Mouse (Mus musculus): Measurements from ENCODE around the gene Spata21. TPM values are rescaled to one million over a fixed set of nuclear protein-coding genes. Genes with fewer than 3 reads are reported as not detected.

Spata21 gene
- polyA plus RNA-seq, 1 experiment from 2014 or later: not detected

DNA sequence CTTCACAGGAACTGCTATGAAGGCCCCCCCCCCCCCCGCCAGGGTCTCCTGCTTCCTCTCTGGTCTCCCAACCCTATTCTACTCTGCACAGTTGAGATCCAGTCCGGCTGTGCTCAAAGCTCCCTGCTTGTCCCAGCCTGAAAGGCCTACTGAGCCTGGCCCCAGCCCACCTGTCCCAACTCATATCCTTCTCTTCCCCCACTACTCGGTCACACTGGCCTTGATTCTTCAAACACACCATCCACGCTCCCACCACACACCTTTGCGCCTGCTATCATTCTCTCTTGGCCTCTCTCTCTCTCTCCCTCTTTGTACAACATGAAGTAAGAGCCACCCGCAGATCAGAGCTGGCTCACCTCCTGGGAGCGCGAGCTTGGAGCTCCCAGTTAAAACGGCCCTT, 29.3 kb upstream of the Spata21 start:
- Histone ChIP-seq H3K4me1 (replicated peaks; ENCODE audit: control insufficient read depth, insufficient read depth, low read length) (peaks cover 2% of the 10 kb centered on the region), H3K27ac (ENCODE audit: low read depth, low read length) (no peak overlapping the region), H3K36me3 (ENCODE audit: control insufficient read depth, insufficient read depth, low read length) (no peaks in the 10 kb centered on the region), H3K4me3 (ENCODE audit: low read depth, low read length) (no peak overlapping the region), H3K9ac (ENCODE audit: low read depth, low read length) (no peak overlapping the region), H3K4me2 (no peak overlapping the region), H3K27me3 (replicated peaks; ENCODE audit: control insufficient read depth, insufficient read depth, low read length) (no peaks in the 10 kb centered on the region), H3K9me3 (ENCODE audit: control insufficient read depth, low read length) (no peaks in the 10 kb centered on the region)
- ATAC-seq (replicated peaks; ENCODE audit: low FRiP score) (no peak), DNase-seq (ENCODE audit: low spot score) (no peak)
- WGBS: 82% methylated on average over 9 of the region's 9 CpGs

DNA sequence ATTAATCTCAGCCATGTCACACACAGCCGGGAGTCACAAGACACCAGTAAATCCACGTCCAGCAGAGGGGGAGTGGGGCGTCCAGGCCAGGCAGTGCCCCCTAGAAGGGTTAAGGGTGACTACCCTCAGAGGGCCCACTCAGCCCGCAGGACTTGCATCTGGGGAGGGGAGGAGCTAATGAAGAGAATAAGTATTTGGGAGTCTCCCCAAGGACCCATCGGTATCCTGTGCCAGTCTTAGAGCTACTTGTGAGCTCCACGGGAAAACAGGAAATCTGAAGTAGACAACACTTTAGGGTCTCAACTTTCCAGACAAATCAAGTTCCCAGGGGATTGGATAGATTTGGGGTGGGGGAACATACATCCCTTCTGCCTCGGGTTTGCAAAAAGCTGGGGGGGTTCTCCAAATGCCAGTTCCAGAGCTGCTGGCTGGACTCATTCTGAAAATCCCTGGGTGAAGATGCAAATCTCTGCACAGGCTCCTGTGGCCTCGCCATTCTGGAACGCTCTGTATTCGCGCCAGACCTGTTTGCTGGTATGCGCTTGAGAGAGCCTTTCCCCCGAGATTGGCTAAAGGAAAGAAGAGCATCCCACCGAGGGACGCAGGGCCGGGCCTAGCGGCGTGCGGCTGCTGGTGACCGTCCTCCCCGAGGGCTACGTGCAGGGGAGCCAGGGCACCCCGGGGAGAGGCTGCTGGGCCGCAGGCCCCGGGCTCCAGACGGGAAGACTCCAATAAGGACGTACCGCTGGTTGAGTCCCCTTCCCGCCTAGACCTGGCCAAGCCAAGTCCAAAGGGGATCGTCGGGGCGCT, 28.3 kb upstream of the Spata21 start:
- peak; percentile 49 for ATAC-seq (replicated peaks; ENCODE audit: low FRiP score)

DNA sequence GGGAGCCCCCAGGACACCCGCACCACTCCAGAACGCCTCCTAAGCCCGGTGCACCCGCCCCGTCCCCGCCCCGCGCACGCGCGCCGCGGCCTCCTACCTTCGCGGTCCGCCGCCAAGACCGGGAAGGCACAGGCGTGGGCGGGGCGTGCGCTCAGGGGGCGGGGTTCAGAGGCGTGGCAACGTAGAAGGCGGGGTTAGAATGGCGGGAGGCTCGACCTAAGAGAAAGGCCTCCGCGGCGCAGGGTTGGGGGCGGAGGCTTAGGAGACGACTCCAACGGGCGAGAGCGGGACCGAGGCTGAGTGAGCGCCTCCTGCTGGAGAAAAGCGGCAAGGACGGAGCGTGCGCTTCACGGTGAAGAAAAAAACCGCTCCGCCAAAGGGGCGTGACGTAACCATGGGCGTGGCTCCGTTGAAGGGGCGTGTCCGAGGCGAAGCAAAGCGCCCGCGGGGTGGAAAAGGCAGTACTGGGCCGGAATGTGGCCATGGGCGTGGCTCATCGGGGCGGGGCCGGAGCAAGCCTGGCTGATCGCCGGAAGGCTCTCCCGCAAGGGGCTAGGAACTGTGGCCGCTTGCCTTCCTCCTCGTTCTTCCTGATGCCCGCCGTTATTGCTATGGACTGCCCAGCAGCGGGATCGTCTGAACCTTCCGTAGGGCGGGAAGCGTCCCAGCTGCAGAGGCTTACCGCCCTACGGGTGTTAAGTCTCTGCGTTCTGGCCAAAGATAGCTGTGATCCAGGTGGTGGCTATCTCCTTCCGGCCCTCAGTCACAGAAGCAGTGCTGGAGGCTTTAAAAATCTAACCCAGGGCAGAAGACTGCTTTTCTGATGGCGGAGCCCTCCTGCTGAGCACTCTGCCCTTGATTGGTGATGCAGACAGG, 27.5 kb upstream of the Spata21 start, which contains the start of gene Crocc:
TSS of gene Crocc (minus strand) at position 125 of the 876 bp plus-strand sequence.
- H3K27ac ChIP-seq (ENCODE audit: low read depth, low read length): peak within 1 kb of the TSS; percentile 70
- ATAC-seq (replicated peaks; ENCODE audit: low FRiP score) (peak; percentile 93), DNase-seq (ENCODE audit: low spot score) (peak; percentile 100)
- H3K9ac ChIP-seq (ENCODE audit: low read depth, low read length): peak within 1 kb of the TSS; percentile 58
- peak within 1 kb of the TSS; percentile 85 for H3K4me2 ChIP-seq
- H3K4me1 ChIP-seq (replicated peaks; ENCODE audit: control insufficient read depth, insufficient read depth, low read length): no peaks in the 10 kb centered on the region; the same call in none of the 2 replicates
- peak within 1 kb of the TSS; percentile 72 for H3K4me3 ChIP-seq (ENCODE audit: low read depth, low read length)
- H3K36me3 ChIP-seq (ENCODE audit: control insufficient read depth, insufficient read depth, low read length): peaks cover 3% of the 10 kb centered on the region; the same call in 1 of the 2 replicates
- WGBS: under 1% methylated on average over 75 of the region's 77 CpGs
- H3K27me3 ChIP-seq (replicated peaks; ENCODE audit: control insufficient read depth, insufficient read depth, low read length): no peaks in the 10 kb centered on the region
- no peaks in the 10 kb centered on the region for H3K9me3 ChIP-seq (ENCODE audit: control insufficient read depth, low read length)

More for the DNA sequence above, 28.3 kb upstream of the Spata21 start:
- H3K36me3 ChIP-seq (ENCODE audit: control insufficient read depth, insufficient read depth, low read length): no peaks in the 10 kb centered on the region
- H3K4me3 ChIP-seq (ENCODE audit: low read depth, low read length): peak overlapping the region; percentile 72
- WGBS: 5% methylated on average over 32 of the region's 32 CpGs
- peak overlapping the region; percentile 85 for H3K4me2 ChIP-seq
- peak overlapping the region; percentile 70 for H3K27ac ChIP-seq (ENCODE audit: low read depth, low read length)
- H3K9ac ChIP-seq (ENCODE audit: low read depth, low read length): peak overlapping the region; percentile 58
- H3K9me3 ChIP-seq (ENCODE audit: control insufficient read depth, low read length): no peaks in the 10 kb centered on the region
- no peaks in the 10 kb centered on the region; the same call in none of the 2 replicates for H3K4me1 ChIP-seq (replicated peaks; ENCODE audit: control insufficient read depth, insufficient read depth, low read length)
- no peak for DNase-seq (ENCODE audit: low spot score)
- no peaks in the 10 kb centered on the region for H3K27me3 ChIP-seq (replicated peaks; ENCODE audit: control insufficient read depth, insufficient read depth, low read length)

DNA sequence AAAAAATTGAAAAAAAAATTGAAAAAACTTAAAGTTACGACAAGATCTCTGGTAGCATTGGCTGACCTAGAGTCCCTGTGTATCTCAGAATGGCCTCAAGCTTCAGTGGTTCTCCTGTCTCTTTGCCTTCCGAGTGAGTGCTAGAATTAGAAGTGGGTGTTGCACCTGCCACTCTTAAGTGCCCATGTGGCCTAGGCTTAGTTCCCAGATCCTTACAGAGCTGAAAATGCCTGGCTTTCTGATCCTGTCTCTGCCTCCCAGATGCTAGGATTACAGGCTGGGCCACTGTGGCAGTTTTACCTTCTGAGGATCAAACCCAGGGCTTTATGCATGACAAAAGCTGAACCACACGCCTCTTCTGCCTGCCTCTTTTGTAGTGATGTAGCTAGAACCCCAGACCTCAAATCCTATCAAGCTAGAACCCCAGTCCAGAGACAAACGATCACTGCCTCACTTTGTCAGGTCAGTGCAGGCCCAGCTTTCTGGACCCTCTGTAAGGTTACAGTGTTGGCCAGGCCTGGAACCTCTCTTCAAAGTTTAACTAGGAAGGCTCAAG, 24.0 kb upstream of the Spata21 start:
- no peak overlapping the region for H3K9ac ChIP-seq (ENCODE audit: low read depth, low read length)
- H3K27ac ChIP-seq (ENCODE audit: low read depth, low read length): no peak overlapping the region
- H3K36me3 ChIP-seq (ENCODE audit: control insufficient read depth, insufficient read depth, low read length): peaks cover 37% of the 10 kb centered on the region
- no peaks in the 10 kb centered on the region for H3K9me3 ChIP-seq (ENCODE audit: control insufficient read depth, low read length)
- WGBS: 87% methylated on average over 4 of the region's 4 CpGs
- H3K4me2 ChIP-seq: no peak overlapping the region
- ATAC-seq (replicated peaks; ENCODE audit: low FRiP score) (no peak), DNase-seq (ENCODE audit: low spot score) (no peak)
- no peak overlapping the region for H3K4me3 ChIP-seq (ENCODE audit: low read depth, low read length)
- H3K27me3 ChIP-seq (replicated peaks; ENCODE audit: control insufficient read depth, insufficient read depth, low read length): no peaks in the 10 kb centered on the region
- H3K4me1 ChIP-seq (replicated peaks; ENCODE audit: control insufficient read depth, insufficient read depth, low read length): peaks cover 15% of the 10 kb centered on the region

DNA sequence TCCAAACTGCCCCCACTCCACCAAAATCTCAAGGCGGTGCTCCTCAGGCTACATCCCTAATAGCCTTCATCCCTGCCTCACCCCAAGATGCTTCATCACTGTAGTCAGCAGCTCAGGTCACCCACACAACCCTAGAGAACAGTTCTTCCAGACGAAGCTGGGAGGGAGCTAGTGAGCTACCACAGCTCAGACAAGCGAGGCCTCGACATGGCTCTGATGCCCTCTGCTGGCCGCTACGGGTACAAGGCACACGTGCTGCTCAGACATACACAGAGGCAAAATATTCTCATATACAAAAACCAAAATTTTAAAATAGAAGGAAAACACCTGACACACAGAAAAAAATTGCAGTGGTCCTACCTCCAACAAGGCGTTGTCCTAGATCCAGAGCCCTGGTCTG, 23.0 kb upstream of the Spata21 start:
- DNase-seq (ENCODE audit: low spot score) (peak; percentile 74), ATAC-seq (replicated peaks; ENCODE audit: low FRiP score) (peak; percentile 35; the same call in 1 of the 2 replicates)
- Histone ChIP-seq H3K36me3 (ENCODE audit: control insufficient read depth, insufficient read depth, low read length) (peaks cover 46% of the 10 kb centered on the region), H3K9me3 (ENCODE audit: control insufficient read depth, low read length) (no peaks in the 10 kb centered on the region), H3K27me3 (replicated peaks; ENCODE audit: control insufficient read depth, insufficient read depth, low read length) (no peaks in the 10 kb centered on the region), H3K4me1 (replicated peaks; ENCODE audit: control insufficient read depth, insufficient read depth, low read length) (peaks cover 23% of the 10 kb centered on the region), H3K9ac (ENCODE audit: low read depth, low read length) (no peak overlapping the region), H3K4me2 (no peak overlapping the region), H3K4me3 (ENCODE audit: low read depth, low read length) (no peak overlapping the region), H3K27ac (ENCODE audit: low read depth, low read length) (no peak overlapping the region)
- 7% methylated on average over 8 of the region's 8 CpGs for WGBS

DNA sequence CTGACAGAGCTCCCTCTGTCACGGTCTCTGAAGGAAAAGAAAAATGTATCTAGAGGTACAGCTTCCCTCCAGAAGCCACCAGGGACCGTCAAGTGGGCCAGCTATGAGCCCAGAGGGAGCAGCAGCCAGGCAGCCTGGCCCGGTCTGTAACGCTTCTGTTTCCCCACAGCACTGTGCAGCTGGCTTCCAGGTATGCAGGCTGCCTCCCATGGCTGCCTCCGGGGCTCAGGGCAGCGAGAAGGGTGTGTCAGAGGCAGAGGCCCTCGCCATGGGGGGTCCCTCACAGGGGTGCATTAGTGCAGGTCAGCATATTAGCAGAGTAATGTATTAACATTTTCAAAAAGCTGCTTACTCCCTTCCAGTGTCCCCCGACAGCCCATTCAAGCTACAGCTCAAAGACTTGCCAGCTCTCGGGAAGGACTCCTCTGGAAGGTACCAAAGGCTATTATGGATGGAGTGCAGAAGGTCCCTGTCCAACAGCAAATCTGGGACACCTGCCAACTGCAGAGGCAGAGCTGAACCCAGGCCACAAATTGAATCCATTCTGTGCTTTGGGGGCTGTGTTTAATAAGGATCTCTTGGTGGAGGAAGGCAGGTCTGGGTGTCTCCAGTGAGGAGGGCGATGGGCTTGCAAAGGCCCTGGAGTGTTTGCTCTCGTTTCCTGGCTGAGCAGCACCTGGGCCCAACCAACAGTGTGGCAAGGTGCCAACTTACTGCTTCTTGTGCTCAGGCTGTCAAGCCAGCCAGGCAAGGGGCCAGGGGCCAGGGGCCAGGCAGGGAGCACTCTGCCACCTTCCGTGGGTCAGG, 21.2 kb upstream of the Spata21 start:
- Histone ChIP-seq H3K4me3 (ENCODE audit: low read depth, low read length) (no peak overlapping the region), H3K9ac (ENCODE audit: low read depth, low read length) (no peak overlapping the region), H3K27me3 (replicated peaks; ENCODE audit: control insufficient read depth, insufficient read depth, low read length) (no peaks in the 10 kb centered on the region), H3K27ac (ENCODE audit: low read depth, low read length) (peak overlapping the region; percentile 19; the same call in 1 of the 2 replicates), H3K36me3 (ENCODE audit: control insufficient read depth, insufficient read depth, low read length) (peaks cover 56% of the 10 kb centered on the region), H3K9me3 (ENCODE audit: control insufficient read depth, low read length) (no peaks in the 10 kb centered on the region), H3K4me2 (no peak overlapping the region), H3K4me1 (replicated peaks; ENCODE audit: control insufficient read depth, insufficient read depth, low read length) (peaks cover 24% of the 10 kb centered on the region)
- no peak for ATAC-seq (replicated peaks; ENCODE audit: low FRiP score)
- no peak for DNase-seq (ENCODE audit: low spot score)
- WGBS: 90% methylated on average over 12 of the region's 12 CpGs

DNA sequence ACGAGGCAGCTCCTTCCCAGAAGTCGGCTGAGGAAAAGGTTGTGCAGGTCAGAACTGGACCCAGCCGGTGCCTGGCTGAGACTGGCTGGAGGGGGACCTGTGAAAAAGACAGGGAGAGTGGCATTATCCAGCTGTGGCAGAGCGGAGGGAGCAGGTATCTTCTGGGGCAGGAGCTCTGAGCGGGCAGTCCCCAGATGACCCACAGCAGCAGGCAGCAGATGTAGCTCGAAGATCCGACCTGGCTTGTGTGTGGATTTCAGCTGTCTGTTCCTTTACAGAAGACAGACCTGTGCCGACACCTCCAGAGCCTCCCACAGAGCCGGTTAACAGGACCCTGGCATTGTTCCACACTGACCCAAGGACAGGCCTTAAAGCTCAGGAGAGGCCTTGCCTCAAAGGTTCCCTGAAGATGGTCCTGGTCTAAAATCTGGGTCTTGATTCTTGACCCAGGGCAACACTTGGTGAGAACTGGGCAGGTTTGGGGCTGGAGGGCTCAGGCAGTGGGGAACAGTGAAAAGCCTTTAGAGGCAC, 20.6 kb upstream of the Spata21 start:
- no peaks in the 10 kb centered on the region for H3K27me3 ChIP-seq (replicated peaks; ENCODE audit: control insufficient read depth, insufficient read depth, low read length)
- no peak overlapping the region; the same call in 1 of the 2 replicates for H3K27ac ChIP-seq (ENCODE audit: low read depth, low read length)
- ATAC-seq (replicated peaks; ENCODE audit: low FRiP score): no peak
- no peaks in the 10 kb centered on the region for H3K9me3 ChIP-seq (ENCODE audit: control insufficient read depth, low read length)
- H3K36me3 ChIP-seq (ENCODE audit: control insufficient read depth, insufficient read depth, low read length): peaks cover 62% of the 10 kb centered on the region
- no peak for DNase-seq (ENCODE audit: low spot score)
- H3K4me3 ChIP-seq (ENCODE audit: low read depth, low read length): no peak overlapping the region
- H3K9ac ChIP-seq (ENCODE audit: low read depth, low read length): no peak overlapping the region
- peak overlapping the region; percentile 56 for H3K4me2 ChIP-seq
- peaks cover 24% of the 10 kb centered on the region for H3K4me1 ChIP-seq (replicated peaks; ENCODE audit: control insufficient read depth, insufficient read depth, low read length)
- WGBS: 89% methylated on average over 9 of the region's 9 CpGs
